Mouse (Mus musculus) embryonic stem cell, embryonic (primary cell): ENCODE results near the gene Snap25.

Source experiments
- CTCF ChIA-PET, 4 experiments: fragments of 300-600 bp in 2 of 4; fragments of 350-600 bp in 2 of 4; sonication (Branson Sonifier 250); formaldehyde crosslinking; loops; one replicate each; lab custom pipeline; 2022; ENCODE audit warnings: inconsistent platforms in 2 of 4; lab: Charles Lee
- POLR2A ChIA-PET, 4 experiments: fragments of 300-600 bp in 2 of 4; fragments of 350-600 bp in 2 of 4; sonication (Branson Sonifier 250); formaldehyde crosslinking; loops; one replicate each; lab custom pipeline; 2022; ENCODE audit warnings: antibody characterized with exemption in 4 of 4, inconsistent platforms in 1 of 4; lab: Charles Lee

The Snap25 gene

DNA sequence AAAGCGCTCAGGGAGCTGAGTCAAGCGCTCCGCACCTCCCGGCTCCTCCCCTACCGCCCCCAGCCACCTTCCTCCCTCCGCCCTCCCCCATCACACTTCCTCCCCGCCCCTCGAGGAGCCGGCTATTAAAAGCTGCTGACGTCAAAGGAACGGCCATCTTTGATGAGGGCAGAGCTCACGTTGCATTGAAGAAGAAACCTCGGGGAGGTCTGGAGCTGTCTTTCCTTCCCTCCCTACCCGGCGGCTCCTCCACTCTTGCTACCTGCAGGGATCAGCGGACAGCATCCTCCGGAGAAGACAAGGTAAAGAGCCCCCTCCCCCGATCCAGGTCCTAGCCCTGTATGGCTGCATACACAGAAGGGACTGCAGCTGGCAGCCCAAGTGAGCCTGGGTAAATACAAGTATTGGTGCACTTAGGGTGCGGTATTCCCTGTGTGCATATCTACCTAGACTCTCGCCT lies at the start of gene Snap25:
Gene Snap25, plus strand, starts transcription at position 155 of the 460 bp plus-strand sequence.
- POLR2A ChIA-PET, result interaction anchor here in 3 of 4 experiments (0.6 to 3.0 kb wide), 13 partner anchors 10 to 368 kb away, joined by 3 to 23 read pairs (median 9); partner anchors contain the start of genes AL731706.1 (in 3 of the 3), Mkks (in 3 of the 3) and Slx4ip (in 3 of the 3)
- CTCF ChIA-PET, result interaction anchor here in 1 of 4 experiments (1.0 kb wide), 1 partner anchor 117 kb away, joined by 4 read pairs; no protein-coding TSS in a partner anchor

DNA sequence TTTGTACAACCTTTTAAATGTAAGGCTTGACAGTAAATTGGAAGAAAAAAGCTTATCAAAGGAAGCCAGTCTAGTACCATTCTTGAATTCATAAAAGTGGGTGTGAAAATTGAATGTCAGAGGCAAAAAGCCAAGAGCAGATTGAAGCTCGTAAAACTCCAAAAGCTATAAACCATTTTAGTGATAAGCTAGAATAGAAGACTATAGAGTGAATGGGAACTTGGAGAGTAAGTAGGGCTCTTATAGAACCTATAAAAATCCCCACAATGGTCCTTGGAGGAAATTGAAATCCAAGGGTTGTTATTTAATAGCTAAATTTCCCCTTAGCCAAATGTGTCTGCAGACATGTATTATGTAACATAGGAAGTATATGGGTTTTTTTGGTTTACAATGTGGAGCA lies 46.3 kb upstream of the Snap25 start:
- CTCF ChIA-PET, result interaction anchor here in 2 of 4 experiments (0.6 kb wide), 2 partner anchors 11 to 196 kb away, joined by 3 to 5 read pairs; no protein-coding TSS in a partner anchor
- POLR2A ChIA-PET, result interaction anchor here in 2 of 4 experiments (1.0 to 1.5 kb wide), 2 partner anchors 11 kb away, joined by 3 to 7 read pairs; no protein-coding TSS in a partner anchor

DNA sequence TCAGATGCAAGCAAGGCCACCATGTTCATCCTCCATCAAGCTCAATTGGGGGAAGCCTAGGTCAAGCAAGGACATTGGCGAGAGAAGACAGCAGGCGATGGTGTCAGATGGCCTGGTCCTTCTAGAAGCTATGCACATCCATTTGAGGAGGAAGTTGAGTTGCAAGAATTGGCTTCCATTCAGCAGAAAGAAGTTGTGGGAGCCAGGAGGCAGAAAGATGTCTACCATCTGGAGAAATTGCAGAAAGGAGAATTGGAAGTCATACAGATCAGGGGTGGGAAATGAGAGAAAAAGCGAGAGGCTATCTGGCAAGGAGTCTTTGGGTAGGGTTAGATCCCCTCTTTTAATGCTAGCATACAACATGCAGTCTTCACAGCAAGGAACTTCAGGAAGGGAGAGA lies 44.1 kb upstream of the Snap25 start:
- CTCF ChIA-PET, result no interaction called here
- POLR2A ChIA-PET, result interaction anchor here in 1 of 4 experiments (1.1 kb wide), 1 partner anchor 9 kb away, joined by 3 read pairs; no protein-coding TSS in a partner anchor

DNA sequence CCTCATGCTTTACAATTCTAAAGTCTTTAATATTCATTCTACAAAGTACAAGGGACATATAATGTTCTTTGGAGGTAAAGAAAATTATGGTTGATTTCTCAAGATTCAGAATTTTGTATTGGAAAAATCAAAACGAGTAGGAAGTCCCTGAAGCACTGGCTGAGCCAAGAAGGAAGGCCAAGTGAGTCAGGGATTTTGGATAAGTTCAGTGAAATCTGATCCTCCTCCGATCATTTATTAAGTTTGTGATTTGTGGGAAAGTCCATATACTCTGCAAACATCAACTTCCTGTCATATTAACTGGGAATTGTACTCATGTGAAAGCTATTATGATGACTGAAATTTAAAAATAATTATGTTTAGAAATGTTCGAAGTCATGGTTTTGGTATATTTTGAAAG lies 43.6 kb upstream of the Snap25 start:
- CTCF ChIA-PET, result no interaction called here
- POLR2A ChIA-PET, result interaction anchor here in 1 of 4 experiments (1.1 kb wide), 2 partner anchors 8 to 10 kb away, joined by 3 to 4 read pairs; no protein-coding TSS in a partner anchor

DNA sequence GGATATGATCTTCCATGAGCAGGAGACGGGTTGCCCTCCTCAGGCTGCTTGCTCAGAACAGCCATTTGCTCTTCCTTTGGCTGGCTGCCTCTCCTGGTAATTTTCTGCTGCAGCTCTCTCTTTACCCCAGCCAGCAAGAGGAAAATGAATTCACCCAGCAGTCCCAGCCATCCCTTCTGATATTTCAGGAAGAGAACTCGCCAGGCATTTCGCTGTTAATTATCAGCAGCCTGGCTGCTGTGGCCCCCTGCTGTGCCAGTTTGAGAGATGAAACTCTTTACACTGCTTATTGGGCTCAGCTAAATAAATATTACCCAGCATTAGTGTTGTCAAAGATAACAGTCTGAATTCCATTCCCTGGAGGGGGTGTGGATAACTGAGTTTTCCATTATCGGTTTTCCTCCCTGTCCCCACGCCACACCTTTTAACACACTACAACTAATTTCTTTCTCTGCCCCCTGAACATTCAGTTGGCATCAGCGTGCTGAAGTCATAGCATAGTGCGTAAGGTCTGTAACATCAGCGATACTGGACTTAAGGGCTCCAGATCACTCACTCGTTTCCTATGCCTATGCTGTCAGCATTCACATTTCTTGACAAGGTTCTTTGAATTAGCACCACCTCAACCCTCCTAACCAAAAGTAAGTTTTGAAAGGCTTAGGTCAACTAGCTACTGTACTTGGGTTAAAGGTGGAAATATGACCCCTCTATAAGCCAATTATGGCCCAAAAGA lies 42.5 kb upstream of the Snap25 start:
- POLR2A ChIA-PET, result interaction anchor here in 1 of 4 experiments (1.1 to 1.3 kb wide), 2 partner anchors 9 kb away, joined by 4 to 9 read pairs; no protein-coding TSS in a partner anchor
- CTCF ChIA-PET, result no interaction called here

DNA sequence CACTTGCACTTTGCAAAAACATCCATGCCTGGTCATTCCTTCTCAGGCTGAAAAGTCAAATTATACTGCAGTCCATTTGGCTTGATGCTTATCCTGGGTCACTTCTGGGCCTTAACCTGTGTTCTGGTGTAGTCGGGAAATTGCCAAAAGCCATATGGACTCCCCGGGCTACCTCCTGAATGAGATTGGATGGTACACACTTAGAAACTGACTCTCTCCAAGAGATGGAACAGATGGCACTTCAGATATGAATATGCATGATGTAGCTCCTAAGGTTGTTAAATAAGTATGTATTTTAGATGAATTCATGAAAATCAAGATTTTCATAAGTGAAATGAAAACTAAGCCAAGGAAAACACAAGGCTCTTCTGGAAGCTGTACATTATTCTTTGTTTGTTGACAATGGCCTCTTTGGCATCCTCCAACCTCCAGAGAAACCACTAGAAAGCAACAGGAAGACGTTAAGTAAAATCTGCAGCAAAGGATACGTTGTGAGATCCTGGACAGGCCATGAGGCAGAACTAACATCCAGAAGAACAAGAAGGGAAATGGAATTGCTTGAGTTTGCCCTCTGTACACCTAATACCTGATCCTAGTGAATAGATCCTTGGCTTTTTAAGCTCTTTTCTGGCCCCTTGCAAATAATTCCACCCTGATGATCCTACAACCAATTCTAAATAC lies 39.0 kb upstream of the Snap25 start:
- CTCF ChIA-PET, result no interaction called here
- POLR2A ChIA-PET, result no interaction called here

DNA sequence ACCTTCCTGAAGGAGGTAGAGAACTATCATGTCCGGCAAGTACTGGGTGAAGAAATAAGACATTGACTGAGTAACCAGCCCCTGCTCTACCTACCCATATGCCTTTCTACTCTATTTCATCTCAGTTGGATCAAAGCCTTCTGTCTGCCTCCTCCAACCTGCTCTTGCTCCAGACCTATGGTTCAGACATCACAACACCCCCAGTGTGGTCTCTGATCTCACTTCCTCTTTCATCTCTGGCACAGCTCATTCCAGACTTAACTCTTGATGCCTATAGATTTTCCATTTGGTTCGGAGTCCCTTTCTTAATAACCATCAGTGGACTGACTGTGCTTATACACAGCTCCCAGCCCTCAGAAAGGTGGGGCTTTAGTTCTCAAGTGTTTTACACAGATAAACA lies 37.1 kb upstream of the Snap25 start:
- CTCF ChIA-PET, result interaction anchor here in 1 of 4 experiments (0.8 kb wide), 1 partner anchor 1168 kb away, joined by 3 read pairs; no protein-coding TSS in a partner anchor
- POLR2A ChIA-PET, result interaction anchor here in 2 of 4 experiments (0.7 to 1.7 kb wide), 3 partner anchors 38 to 214 kb away, joined by 3 to 4 read pairs (median 3); partner anchors contain the start of genes Slx4ip (in 1 of the 2) and Snap25 (in 1 of the 2)

DNA sequence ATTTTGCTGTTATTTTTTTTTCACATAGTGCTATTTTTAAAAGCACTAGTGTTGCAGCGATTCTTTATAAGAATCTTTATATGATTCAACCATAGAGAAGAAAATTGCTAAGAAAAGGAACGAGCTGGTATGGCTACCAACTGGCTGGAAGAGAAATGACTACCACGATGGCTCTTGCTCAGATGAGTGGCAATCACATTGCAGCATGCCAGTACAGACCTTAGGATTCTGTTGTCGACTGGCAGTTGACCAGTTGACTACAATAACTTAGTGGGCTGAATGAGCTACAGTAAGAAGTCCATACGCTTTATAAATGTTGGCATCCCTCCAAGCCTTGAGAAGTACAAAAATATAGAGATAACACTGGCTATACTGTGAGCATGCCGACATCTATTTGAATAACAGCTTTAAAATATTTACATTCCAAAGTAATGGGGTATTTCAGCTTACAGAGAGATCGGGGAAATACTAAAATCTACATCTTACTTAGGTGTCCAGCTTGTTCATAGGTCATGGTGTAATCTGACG lies 36.3 kb upstream of the Snap25 start:
- ChIA-PET CTCF (no interaction called here), POLR2A (interaction anchor here in 2 of 4 experiments (0.6 to 1.9 kb wide), 6 partner anchors 10 to 214 kb away, joined by 3 to 11 read pairs (median 3); partner anchors contain the start of genes Snap25 (in 2 of the 2), AL731706.1 (in 1 of the 2) and Mkks (in 1 of the 2))

DNA sequence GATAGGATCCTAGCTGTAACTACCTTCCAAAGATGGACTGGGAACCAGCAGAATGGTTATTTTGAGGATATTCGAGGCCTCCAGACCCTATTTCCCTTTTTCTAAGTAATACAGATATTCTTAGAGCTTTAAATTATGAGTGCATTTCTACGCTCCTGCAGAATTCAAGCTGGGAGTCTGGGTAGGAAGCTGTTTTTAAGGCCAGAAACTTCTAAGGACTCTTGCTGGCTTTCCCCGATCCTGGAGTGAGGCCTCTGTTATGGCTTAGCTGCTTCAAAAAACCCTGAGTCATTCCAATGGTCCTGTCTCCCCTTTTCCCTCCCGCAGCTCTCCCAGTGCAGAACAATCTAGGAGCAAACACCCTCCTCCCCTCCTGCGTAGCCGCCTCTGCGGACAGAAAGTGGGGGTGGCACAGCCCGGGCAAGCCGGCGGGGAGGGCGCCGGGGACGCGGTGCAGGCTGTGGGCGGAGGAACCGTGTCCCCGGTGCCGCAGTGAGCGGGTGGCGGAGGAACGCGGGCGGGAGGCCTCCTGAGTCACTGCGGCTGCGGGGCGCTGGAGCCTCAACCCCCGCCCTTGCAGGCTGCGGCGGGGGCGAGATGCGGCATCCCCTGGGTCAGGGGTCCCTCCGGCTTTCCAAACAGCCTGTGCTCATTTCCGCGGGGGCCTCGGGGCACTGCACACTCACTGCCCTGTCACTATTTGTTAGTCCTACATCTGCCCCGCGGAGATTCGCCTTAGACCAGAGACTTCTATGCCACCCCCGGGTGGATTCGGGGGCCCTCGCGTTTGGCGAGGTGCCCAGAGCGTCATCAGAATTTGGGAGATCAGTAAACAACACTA lies 34.7 kb upstream of the Snap25 start:
- POLR2A ChIA-PET, result interaction anchor here in 3 of 4 experiments (0.9 to 1.9 kb wide), 8 partner anchors 9 to 213 kb away, joined by 3 to 15 read pairs (median 9); partner anchors contain the start of genes AL731706.1 (in 2 of the 3), Mkks (in 2 of the 3), Slx4ip (in 2 of the 3) and Snap25 (in 2 of the 3)
- CTCF ChIA-PET, result no interaction called here

DNA sequence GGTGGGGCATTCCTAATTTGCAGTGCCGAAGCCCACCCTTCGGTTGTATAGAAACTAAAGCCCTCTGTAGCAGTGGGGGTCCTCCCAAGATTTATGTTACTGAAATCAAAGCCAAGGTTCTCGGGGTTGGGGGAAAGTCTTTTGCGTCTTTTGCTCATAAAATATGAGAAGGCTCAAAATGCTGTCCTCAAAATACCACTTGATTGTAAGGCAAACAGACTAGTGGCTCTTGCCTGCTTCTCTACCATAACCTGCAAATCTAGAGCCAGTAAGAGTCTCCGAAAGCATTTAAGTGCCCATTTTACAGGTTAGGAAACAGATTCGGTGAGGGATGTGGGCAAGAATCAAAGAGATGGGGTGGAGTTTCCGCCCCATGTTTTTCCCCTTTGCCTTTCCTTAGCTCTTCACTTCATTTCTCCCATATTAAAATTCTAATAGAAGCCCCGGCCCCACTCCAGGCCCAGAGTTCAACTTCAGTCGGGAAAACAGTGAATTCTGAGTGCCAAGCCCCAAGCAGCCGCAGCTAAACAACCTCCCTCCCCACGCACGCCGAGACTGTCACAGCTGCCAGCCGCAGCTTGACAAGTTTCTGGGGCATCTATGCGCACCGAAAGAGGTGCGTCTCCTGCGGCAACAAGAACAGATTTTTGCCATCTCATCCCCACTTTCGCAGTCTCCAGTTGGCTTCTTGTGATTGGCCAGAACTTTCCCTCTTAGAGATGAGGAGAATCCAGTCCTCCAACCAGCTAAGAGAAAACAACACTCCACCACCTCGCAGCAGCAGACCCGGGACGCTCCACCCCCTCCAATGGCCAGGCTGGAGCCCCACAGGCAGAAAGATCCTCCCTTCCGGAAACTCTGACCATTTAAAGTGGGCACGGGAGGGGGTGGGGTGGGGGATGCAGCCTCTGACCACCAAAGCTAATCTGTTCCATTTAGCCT lies 33.7 kb upstream of the Snap25 start:
- CTCF ChIA-PET, result no interaction called here
- POLR2A ChIA-PET, result interaction anchor here (1.0 to 2.4 kb wide), 17 partner anchors 8 to 1115 kb away, joined by 3 to 19 read pairs (median 4); partner anchors contain the start of genes AL731706.1 (in 3 of the 4), Mkks (in 3 of the 4), Slx4ip (in 3 of the 4) and Snap25 (in 2 of the 4)

DNA sequence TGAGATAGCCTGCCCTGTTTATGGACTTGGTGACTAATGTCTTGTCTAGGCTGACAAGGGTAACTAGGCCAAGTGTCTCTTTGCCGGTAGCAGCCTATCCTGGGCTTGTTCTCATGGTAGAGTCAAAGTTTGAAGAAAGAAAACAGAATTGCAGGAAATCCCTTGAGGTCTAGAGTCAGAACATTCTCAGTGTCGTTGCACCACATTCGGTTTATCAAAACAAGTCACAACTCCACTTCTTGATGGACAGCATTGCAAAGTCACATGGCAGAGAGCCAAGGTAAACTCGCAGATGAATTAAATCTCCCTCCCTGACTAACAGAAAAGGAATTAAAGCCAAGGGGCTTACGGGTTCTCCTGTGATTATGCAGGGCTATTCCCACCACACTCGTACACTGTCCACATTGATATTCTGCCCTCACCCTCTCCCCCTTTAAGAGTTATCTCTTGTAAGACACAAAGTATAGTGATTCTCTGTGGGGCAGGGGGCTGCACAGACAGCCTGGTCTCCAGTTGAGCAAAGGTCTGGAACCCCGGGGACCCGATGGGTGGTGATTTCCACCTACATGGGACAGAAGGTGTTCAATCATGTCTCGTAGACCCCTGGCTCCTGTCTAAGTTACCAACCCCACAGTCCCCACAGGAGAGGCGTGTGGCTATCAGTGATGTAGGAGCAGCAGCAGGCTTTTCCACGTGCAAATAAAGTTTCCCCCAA lies 30.9 kb upstream of the Snap25 start:
- ChIA-PET POLR2A (no interaction called here), CTCF (no interaction called here)

DNA sequence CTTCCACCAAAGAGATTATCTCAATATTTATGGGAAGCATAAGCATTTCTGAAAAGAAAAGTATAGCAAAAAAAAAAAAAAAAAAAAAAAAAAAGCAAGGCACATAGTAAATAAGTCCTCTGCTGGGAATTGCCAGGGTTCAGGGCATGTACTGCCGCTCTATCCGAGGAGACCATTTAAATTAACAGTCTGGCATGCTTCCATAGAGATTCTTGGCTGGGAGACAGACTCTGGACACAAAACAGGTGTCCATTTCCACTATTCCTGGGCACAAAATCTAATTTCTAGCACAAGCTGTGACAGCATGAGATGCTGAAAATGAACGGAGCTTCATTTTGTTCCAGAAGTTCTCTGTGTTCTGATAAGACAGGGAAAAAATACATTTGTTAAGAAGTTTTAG lies 27.1 kb upstream of the Snap25 start:
- ChIA-PET POLR2A (no interaction called here), CTCF (interaction anchor here in 1 of 4 experiments (0.6 kb wide), 1 partner anchor 578 kb away, joined by 4 read pairs; no protein-coding TSS in a partner anchor)

DNA sequence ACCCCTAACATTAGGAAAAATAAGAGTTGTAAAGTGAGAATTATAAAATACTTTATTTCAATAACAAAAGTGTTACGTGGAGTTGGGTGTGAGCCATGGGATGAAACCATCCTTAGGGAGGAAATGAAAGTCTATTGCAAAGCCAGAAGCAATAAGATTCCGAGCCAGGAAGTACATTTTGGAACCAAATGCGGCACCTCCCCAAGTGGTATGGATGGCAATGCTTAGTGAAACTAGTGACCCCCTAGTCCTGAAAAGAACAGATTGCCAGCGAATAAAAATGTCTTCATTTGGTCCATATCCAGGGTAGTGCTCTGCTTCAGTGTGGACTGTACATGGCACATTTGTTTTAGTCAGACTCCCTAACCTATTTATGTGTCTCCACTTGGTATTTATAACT lies 25.9 kb upstream of the Snap25 start:
- CTCF ChIA-PET, result interaction anchor here in 1 of 4 experiments (0.6 kb wide), 1 partner anchor 1373 kb away, joined by 3 read pairs; no protein-coding TSS in a partner anchor
- POLR2A ChIA-PET, result no interaction called here

DNA sequence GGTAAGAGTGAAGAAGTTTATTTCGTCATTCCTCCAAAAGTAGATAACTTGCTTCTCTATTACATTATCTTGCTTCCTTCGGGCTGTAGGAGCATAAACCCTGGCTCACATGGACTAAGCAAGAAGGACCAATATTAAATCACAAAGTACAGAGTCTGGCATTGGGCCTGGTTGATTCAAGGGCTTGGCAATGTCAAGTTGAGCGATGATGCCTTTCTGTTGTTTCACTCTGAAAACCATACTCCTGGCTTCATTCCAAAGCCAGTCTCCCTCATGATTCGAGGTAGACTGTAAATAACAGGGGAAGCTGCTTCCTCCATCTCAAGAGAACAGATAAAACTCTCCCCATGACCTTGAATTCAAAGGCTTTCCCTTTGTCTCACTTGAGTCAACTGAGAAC lies 23.8 kb upstream of the Snap25 start:
- ChIA-PET POLR2A (interaction anchor here in 1 of 4 experiments (1.0 kb wide), 1 partner anchor 202 kb away, joined by 3 read pairs; the partner anchor contains the start of genes AL731706.1 and Mkks), CTCF (no interaction called here)

DNA sequence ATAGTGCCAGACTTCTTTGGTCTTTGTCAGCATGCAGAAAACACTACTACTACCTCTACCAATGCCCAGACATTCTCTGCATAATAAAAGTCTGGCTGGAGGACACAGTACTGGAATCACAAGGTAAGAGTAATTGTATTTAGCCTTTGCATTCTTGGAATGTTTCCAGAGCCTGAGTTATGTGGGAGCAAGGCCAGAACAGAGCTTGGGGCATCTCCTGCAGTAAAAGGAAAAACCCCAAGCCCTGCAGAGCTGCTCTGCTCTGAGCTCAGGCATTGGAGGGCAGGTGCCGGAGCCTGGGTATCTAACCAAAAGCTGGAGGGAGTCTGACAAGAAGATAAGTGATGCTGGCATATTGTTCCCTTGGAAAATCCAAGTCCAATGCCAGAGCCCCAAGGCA lies 21.6 kb upstream of the Snap25 start:
- CTCF ChIA-PET, result no interaction called here
- POLR2A ChIA-PET, result interaction anchor here in 2 of 4 experiments (0.7 to 1.3 kb wide), 2 partner anchors 12 kb away, joined by 3 to 4 read pairs; no protein-coding TSS in a partner anchor
